16 mouse cellular contexts compared by ENCODE assay signal in genomic region chr1:58353238-58353893, GRCm38 (mm10). TPM values are rescaled to one million over a fixed set of nuclear protein-coding genes. Genes with fewer than 3 reads are reported as not detected.
DNase-seq lines count a peak whose midpoint lies in the region; ATAC-seq and TF ChIP-seq lines count a peak whose summit lies in the region.
"Had no signal": no experiment of that assay in that cellular context is flagged by ENCODE, and none has a peak within 500 bp of the region (broad histone marks: within the 10 kb centered on the region; RNA-seq: fewer than 3 reads in every experiment).

No protein-coding gene starts in this region.

- ATAC-seq in intestine, postnatal 0 days, result peak; percentile 95
- peak; percentile 96 for ATAC-seq in liver, postnatal 0 days
- ATAC-seq in forebrain, embryonic 11.5 days (replicated peaks; ENCODE audit: low FRiP score), result no peak
- ATAC-seq: forebrain, embryonic 14.5 days; lung, postnatal 0 days; midbrain, embryonic 13.5 days had no signal

- no peaks in the 10 kb centered on the region for H3K27me3 ChIP-seq in intestine, postnatal 0 days (replicated peaks; ENCODE audit: control insufficient read depth, insufficient read depth, low read length)
- H3K27me3 ChIP-seq in liver, postnatal 0 days (ENCODE audit: insufficient read depth, low read length), result no peaks in the 10 kb centered on the region
- no peaks in the 10 kb centered on the region for H3K27me3 ChIP-seq in forebrain, embryonic 11.5 days (ENCODE audit: control insufficient read depth, insufficient read depth, low read length)
- H3K27me3 ChIP-seq: embryonic facial prominence, embryonic 12.5 days; midbrain, embryonic 13.5 days; neural tube, embryonic 13.5 days had no signal

- H3K9me3 ChIP-seq in intestine, postnatal 0 days (ENCODE audit: control insufficient read depth), result no peaks in the 10 kb centered on the region
- H3K9me3 ChIP-seq in liver, postnatal 0 days (ENCODE audit: low read length), result no peaks in the 10 kb centered on the region
- no peaks in the 10 kb centered on the region for H3K9me3 ChIP-seq in forebrain, embryonic 11.5 days (ENCODE audit: control insufficient read depth, low read length)
- H3K9me3 ChIP-seq: embryonic facial prominence, embryonic 12.5 days; midbrain, embryonic 13.5 days; neural tube, embryonic 13.5 days had no signal

- H3K4me2 ChIP-seq in intestine, postnatal 0 days (replicated peaks; ENCODE audit: low read depth), result peak overlapping the region; percentile 10; the same call in 1 of the 2 replicates
- H3K4me2 ChIP-seq in liver, postnatal 0 days (ENCODE audit: low read depth, low read length), result 0 out of 2 replicates have a peak overlapping the region, but pooled peaks have one; percentile 4
- no peak overlapping the region for H3K4me2 ChIP-seq in forebrain, embryonic 11.5 days (ENCODE audit: low read depth, low read length, severe bottlenecking)
- H3K4me2 ChIP-seq: embryonic facial prominence, embryonic 12.5 days; midbrain, embryonic 13.5 days; neural tube, embryonic 13.5 days had no signal

- no peak for TF ChIP-seq CTCF in intestine, postnatal 0 days (IDR thresholded peaks at IDR 0.05; ENCODE audit: low read depth)
- no peak for TF ChIP-seq CTCF in liver, postnatal 0 days (IDR thresholded peaks at IDR 0.05; ENCODE audit: low read depth)

- peak; percentile 76 for DNase-seq in Muller cell, postnatal 12 days (ENCODE audit: inconsistent ontology term)
- peak; percentile 74 to 85 for DNase-seq in kidney, postnatal 25 days
- peak; percentile 42 for DNase-seq in liver, postnatal 0 days
- no peak for DNase-seq in right cerebral cortex, adult 18-20 months
- DNase-seq in forebrain, embryonic 11.5 days (ENCODE audit: low spot score), result no peak
- no peak for DNase-seq in heart, adult 8-10 months (ENCODE audit: low spot score)
- no peak for DNase-seq in layer of hippocampus, adult 9-10 months (ENCODE audit: low spot score)
- DNase-seq: cerebellum, adult 8-10 months; gastrocnemius, postnatal 36 days; thymus, postnatal 25 days had no signal

- no peak for TF ChIP-seq EP300 in liver, postnatal 0 days (IDR thresholded peaks at IDR 0.05; ENCODE audit: low read depth)

- WGBS in intestine, postnatal 0 days, result 12% methylated on average over 4 of the region's 4 CpGs
- WGBS in liver, postnatal 0 days (ENCODE audit: insufficient replicate concordance), result 45% methylated on average over 4 of the region's 4 CpGs
- WGBS in forebrain, embryonic 11.5 days, result 76% methylated on average over 4 of the region's 4 CpGs

- no peak overlapping the region for H3K9ac ChIP-seq in intestine, postnatal 0 days (ENCODE audit: low read depth, low read length)
- no peak overlapping the region for H3K9ac ChIP-seq in liver, postnatal 0 days (replicated peaks)
- no peak overlapping the region for H3K9ac ChIP-seq in forebrain, embryonic 11.5 days (ENCODE audit: low read length)
- H3K9ac ChIP-seq: embryonic facial prominence, embryonic 12.5 days; midbrain, embryonic 13.5 days; neural tube, embryonic 13.5 days had no signal

- no peaks in the 10 kb centered on the region for H3K36me3 ChIP-seq in intestine, postnatal 0 days (ENCODE audit: control insufficient read depth, insufficient read depth)
- H3K36me3 ChIP-seq in liver, postnatal 0 days (replicated peaks; ENCODE audit: insufficient read depth, low read length), result no peaks in the 10 kb centered on the region
- no peaks in the 10 kb centered on the region for H3K36me3 ChIP-seq in forebrain, embryonic 11.5 days (ENCODE audit: control insufficient read depth, insufficient read depth, low read length)
- H3K36me3 ChIP-seq: embryonic facial prominence, embryonic 12.5 days; midbrain, embryonic 13.5 days; neural tube, embryonic 13.5 days had no signal

- no peak overlapping the region for H3K4me3 ChIP-seq in intestine, postnatal 0 days (ENCODE audit: low read depth, low read length)
- H3K4me3 ChIP-seq in liver, postnatal 0 days (ENCODE audit: low read depth, low read length), result no peak overlapping the region
- H3K4me3 ChIP-seq in forebrain, embryonic 11.5 days (ENCODE audit: low read depth, low read length), result no peak overlapping the region
- H3K4me3 ChIP-seq: embryonic facial prominence, embryonic 12.5 days; midbrain, embryonic 13.5 days; neural tube, embryonic 13.5 days had no signal

- H3K4me1 ChIP-seq in intestine, postnatal 0 days (replicated peaks; ENCODE audit: control insufficient read depth, insufficient read depth, low read length), result peaks cover 5% of the 10 kb centered on the region; the same call in 1 of the 2 replicates
- peaks cover 2% of the 10 kb centered on the region; the same call in 1 of the 2 replicates for H3K4me1 ChIP-seq in liver, postnatal 0 days (ENCODE audit: insufficient read depth)
- H3K4me1 ChIP-seq in forebrain, embryonic 11.5 days (replicated peaks; ENCODE audit: control insufficient read depth, insufficient read depth, low read length), result no peaks in the 10 kb centered on the region
- H3K4me1 ChIP-seq: embryonic facial prominence, embryonic 12.5 days; midbrain, embryonic 13.5 days; neural tube, embryonic 13.5 days had no signal

- peak overlapping the region; percentile 65 for H3K27ac ChIP-seq in intestine, postnatal 0 days (ENCODE audit: low read depth, low read length)
- H3K27ac ChIP-seq in liver, postnatal 0 days (ENCODE audit: low read depth), result peak overlapping the region; percentile 87
- no peak overlapping the region for H3K27ac ChIP-seq in forebrain, embryonic 11.5 days (ENCODE audit: low read depth, low read length)
- H3K27ac ChIP-seq: embryonic facial prominence, embryonic 12.5 days; midbrain, embryonic 13.5 days; neural tube, embryonic 13.5 days had no signal

RNA-seq across cellular contexts. Expression of gene Bzw1, which starts 39.3 kb away (rescaled TPM):
- 207 and 216 TPM in 2 replicates for polyA plus RNA-seq in intestine, postnatal 0 days (2015; fragmentation: Nextera tagmentation; extraction: Ambion mirVana)
- polyA plus RNA-seq in liver, postnatal 0 days (2015; fragmentation: Nextera tagmentation; extraction: Ambion mirVana), result 118 and 128 TPM in 2 replicates
- polyA plus RNA-seq in forebrain, embryonic 11.5 days (2014; fragmentation: Nextera tagmentation; extraction: Ambion mirVana), result 515 and 551 TPM in 2 replicates
- 10 to 100 TPM; 60.2 to 64.3 (median 62.1) TPM for total RNA-seq in heart, adult 8-10 months (2022)

Comparison
In these comparisons a context has a peak if more than half of its experiments do, and no peak if none do; other contexts are left out.
1. DNase-seq: peak in Muller cell, postnatal 12 days (single experiment), kidney, postnatal 25 days (2 of 2) and liver, postnatal 0 days (single experiment); none in right cerebral cortex, adult 18-20 months (single experiment), forebrain, embryonic 11.5 days (single experiment), heart, adult 8-10 months (single experiment) and layer of hippocampus, adult 9-10 months (single experiment).